Mouse (Mus musculus) heart, postnatal 4 days (tissue): ENCODE data around the gene Parp9. TPM values are rescaled to one million over a fixed set of nuclear protein-coding genes. Genes with fewer than 3 reads are reported as not detected.

ENCODE experiments used
- DNase-seq: peaks from one replicate; pipeline ENCODE4 v3.0.0; 2021
- total RNA-seq, 2 experiments: library from RNA; stranded (reverse); gene quantifications; 2 replicates each; pipeline ENCODE4 v1.2.3; 2021

The Parp9 gene
- total RNA-seq, 2 experiments from 2014 or later: 12.4 to 14.0 TPM

- no peak for DNase-seq
These were observed 70.1 kb downstream of the Parp9 start for GRCm38 (mm10) chr16:36008396-36008795.

- DNase-seq: no peak
These were observed 78.1 kb downstream of the Parp9 start for GRCm38 (mm10) chr16:36016335-36016734.

Other genes with a start within 250 kb of the Parp9 start
- 10 to 100 TPM; 33.2 to 34.8 TPM for gene Dirc2, start 169.1 kb upstream of the Parp9 start, total RNA-seq
- 1 to 10 TPM; 2.4 to 3.3 TPM for gene Hspbap1, start 168.1 kb upstream of the Parp9 start, total RNA-seq
- 1 to 10 TPM; 5.2 to 5.4 TPM for gene Parp14, start 66.9 kb upstream of the Parp9 start, total RNA-seq
- 10 to 100 TPM in 1 of 2 experiments, 1 to 10 TPM in 1; 9.5 to 10.3 TPM for gene Dtx3l, start 681 bp downstream of the Parp9 start, total RNA-seq
- gene Kpna1, start 40.3 kb downstream of the Parp9 start, total RNA-seq: 100 to 1,000 TPM; 105 to 108 TPM
- 1 to 10 TPM; 5.9 to 6.1 TPM for gene Wdr5b, start 102.7 kb downstream of the Parp9 start, total RNA-seq
- gene Fam162a, start 133.1 kb downstream of the Parp9 start, total RNA-seq: 100 to 1,000 TPM; 229 to 235 TPM
- gene Ccdc58, start 133.2 kb downstream of the Parp9 start, total RNA-seq: 10 to 100 TPM; 57.1 to 59.1 TPM
- gene Csta1, start 192.8 kb downstream of the Parp9 start, total RNA-seq: not detected
- gene Stfa2l1, start 218.3 kb downstream of the Parp9 start, total RNA-seq: 1 to 10 TPM; 1.8 to 2.4 TPM
- gene Gm5483, start 245.7 kb downstream of the Parp9 start, total RNA-seq: 1 to 10 TPM; 2.6 to 3.8 TPM